Mouse (Mus musculus) stomach, postnatal 0 days (tissue): ENCODE results near the gene Usp42. TPM values are rescaled to one million over a fixed set of nuclear protein-coding genes. Genes with fewer than 3 reads are reported as not detected.

Experiments
- ATAC-seq: fragments of 200-750 bp; cut with Nextera tagmentation; 2 replicates; pipeline ENCODE4 v1.8.0; 2017; ENCODE audit not compliant: low FRiP score, low TSS enrichment
- DNase-seq: peaks from one replicate; pipeline ENCODE4 v3.0.0-alpha.2; 2016; ENCODE audit warnings: low spot score
- H3K27ac ChIP-seq: fragments of 300-500 bp; sonication (generic); replicated peaks from 2 replicates; pipeline ENCODE4 v1.5.1; 2014; ENCODE audit warnings: mild to moderate bottlenecking, control low read depth
- H3K27me3 ChIP-seq: fragments of 300-500 bp; sonication (generic); 2 replicates; pipeline ENCODE4 v1.6.1; 2014; ENCODE audit warnings: low read length; ENCODE audit not compliant: control insufficient read depth, insufficient read depth
- H3K36me3 ChIP-seq: fragments of 300-500 bp; sonication (generic); 2 replicates; pipeline ENCODE4 v1.6.1; 2014; ENCODE audit warnings: low read length, mixed read lengths; ENCODE audit not compliant: control insufficient read depth, insufficient read depth
- H3K4me1 ChIP-seq: fragments of 300-500 bp; sonication (generic); replicated peaks from 2 replicates; pipeline ENCODE4 v1.6.1; 2014; ENCODE audit warnings: antibody characterized with exemption; ENCODE audit not compliant: control insufficient read depth, insufficient read depth
- H3K4me2 ChIP-seq: fragments of 300-500 bp; sonication (generic); replicated peaks from 2 replicates; pipeline ENCODE4 v1.6.1; 2014; ENCODE audit warnings: low read depth, mild to moderate bottlenecking, control low read depth, moderate library complexity
- H3K4me3 ChIP-seq: fragments of 300-500 bp; sonication (generic); 2 replicates; pipeline ENCODE4 v1.5.1; 2014; ENCODE audit warnings: low read depth, low read length, control low read depth
- H3K9ac ChIP-seq: fragments of 300-500 bp; sonication (generic); 2 replicates; pipeline ENCODE4 v1.6.1; 2014; ENCODE audit warnings: mild to moderate bottlenecking, low read length, control low read depth, mixed read lengths
- H3K9me3 ChIP-seq: fragments of 300-500 bp; sonication (generic); 2 replicates; pipeline ENCODE4 v1.6.1; 2016; ENCODE audit warnings: low read length; ENCODE audit not compliant: control insufficient read depth
- CTCF ChIP-seq: IDR thresholded peaks from 2 replicates; pipeline ENCODE4 v1.5.1; 2016; ENCODE audit warnings: antibody characterized with exemption, low read depth, mild to moderate bottlenecking, moderate library complexity
- EP300 ChIP-seq: optimal IDR thresholded peaks from 2 replicates; pipeline ENCODE3; 2016; ENCODE audit warnings: antibody characterized with exemption
- WGBS: fragments of 180-500 bp; shearing (Covaris S2); extraction: QIAGEN DNeasy Blood & Tissue Kit; methylation state at CpG from one replicate; pipeline ENCODE4 v1.1.7; 2014; 5-methylcytosine and 5-hydroxymethylcytosine counted together
- polyA plus RNA-seq: library from polyadenylated mRNA; unstranded; fragments of >200 nt; fragmentation: Nextera tagmentation; extraction: Ambion mirVana; gene quantifications from 2 replicates; pipeline ENCODE4 v1.2.1, GENCODE M21; 2015

Usp42 gene
- polyA plus RNA-seq, 1 experiment from 2014 or later = 5.7 TPM

DNA sequence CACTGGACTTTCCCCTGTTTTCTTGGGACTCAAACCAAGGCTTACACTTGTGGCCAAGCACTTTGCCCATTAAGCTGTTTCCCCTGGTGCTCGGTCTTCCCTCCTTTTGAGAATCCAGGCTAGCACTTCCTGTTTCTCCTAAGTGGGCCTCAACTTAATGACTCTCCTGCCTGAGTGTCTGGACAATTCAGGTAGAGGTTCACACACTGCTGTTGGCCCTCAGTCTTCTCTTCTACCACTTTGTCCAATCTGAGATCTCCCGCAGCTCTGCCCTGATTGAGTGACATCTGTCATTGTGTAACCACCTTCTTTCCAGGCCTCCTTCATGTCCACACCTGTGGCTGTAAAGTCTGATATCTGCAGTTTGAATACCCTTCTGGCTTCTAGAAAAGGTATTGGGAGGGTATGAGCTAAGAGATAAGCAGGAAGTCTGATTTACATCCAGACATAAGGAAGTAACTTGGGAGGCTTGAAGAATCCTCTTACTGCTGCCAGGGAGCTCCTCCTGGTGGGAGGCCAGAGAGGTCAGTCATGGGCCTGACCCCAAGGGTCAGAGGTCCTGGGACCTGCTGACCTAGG, 17.6 kb upstream of the Usp42 start:
- WGBS = 66% methylated on average over 2 of the region's 2 CpGs
- TF ChIP-seq CTCF = no peak
- no peak overlapping the region for H3K27ac ChIP-seq
- no peak overlapping the region for H3K4me2 ChIP-seq
- H3K9me3 ChIP-seq = no peaks in the 10 kb centered on the region
- ATAC-seq (no peak), DNase-seq (no peak)
- no peaks in the 10 kb centered on the region for H3K27me3 ChIP-seq
- no peak overlapping the region for H3K9ac ChIP-seq
- H3K4me1 ChIP-seq = no peaks in the 10 kb centered on the region
- H3K4me3 ChIP-seq = no peak overlapping the region
- H3K36me3 ChIP-seq = no peaks in the 10 kb centered on the region

DNA sequence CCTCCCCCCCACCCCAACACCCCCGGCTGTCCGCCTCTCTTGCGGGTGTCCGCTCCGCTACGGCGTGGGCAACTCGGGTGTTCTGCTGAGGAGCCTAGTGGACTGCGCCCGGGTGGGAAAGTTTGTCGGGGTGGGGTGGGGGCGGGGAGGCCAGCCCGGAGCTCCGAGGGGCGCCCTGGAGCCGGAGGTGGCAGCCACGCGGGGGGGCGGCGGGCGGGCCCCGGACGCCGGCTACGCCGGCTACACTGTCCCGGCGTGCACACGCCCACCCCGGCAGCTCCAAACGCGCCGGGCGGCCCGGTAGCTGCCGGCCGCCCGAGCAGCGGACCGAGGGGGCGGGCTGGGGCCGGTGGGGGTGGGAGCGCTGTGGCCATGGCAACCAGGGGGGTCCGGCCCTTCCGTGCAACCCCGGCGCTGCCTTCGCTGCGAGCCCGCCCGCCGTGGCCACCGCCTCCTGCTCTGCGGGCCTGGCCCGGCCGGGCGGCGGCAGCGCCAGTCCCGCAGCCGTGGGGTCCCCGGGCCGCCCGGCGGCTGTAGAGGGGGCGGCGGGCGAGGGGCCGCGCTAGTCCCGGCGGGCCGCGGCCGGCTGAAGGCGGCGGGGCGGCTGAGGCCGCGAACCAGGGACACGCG, 482 bp downstream of the Usp42 start:
- ATAC-seq (peak; percentile 9), DNase-seq (peak; percentile 58)
- Histone ChIP-seq H3K27me3 (no peaks in the 10 kb centered on the region), H3K4me2 (peak overlapping the region; percentile 82), H3K36me3 (no peaks in the 10 kb centered on the region), H3K27ac (peak overlapping the region; percentile 95), H3K4me3 (peak overlapping the region; percentile 90), H3K9me3 (no peaks in the 10 kb centered on the region), H3K4me1 (no peaks in the 10 kb centered on the region), H3K9ac (peak overlapping the region; percentile 92)
- TF ChIP-seq CTCF = no peak
- no peak for TF ChIP-seq EP300
- 1% methylated on average over 18 of the region's 82 CpGs for WGBS

DNA sequence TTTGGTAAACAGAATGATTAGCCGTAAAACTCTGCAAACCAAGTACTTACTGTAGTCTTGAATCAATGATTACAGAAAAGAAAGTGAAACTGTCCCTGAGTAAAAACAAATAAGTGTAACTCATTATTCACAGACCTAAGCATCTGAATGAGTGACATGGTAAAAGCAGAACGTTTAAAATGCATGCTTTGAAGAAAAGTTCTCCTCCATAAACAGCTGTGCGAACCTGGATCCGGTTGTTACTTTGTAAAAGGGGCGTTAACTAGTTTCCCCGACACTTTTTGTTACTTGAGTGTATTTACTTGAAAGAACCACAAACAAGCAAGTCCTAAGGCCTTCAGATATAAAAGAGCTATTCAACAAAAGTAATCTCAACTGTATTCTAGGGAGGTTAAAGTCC, 1.2 kb downstream of the Usp42 start:
- no peak for ATAC-seq
- DNase-seq = no peak
- peak overlapping the region; percentile 92 for H3K9ac ChIP-seq
- WGBS = 6% methylated on average over 6 of the region's 6 CpGs
- no peaks in the 10 kb centered on the region for H3K27me3 ChIP-seq
- TF ChIP-seq CTCF (no peak), EP300 (no peak)
- no peak overlapping the region; the same call in 1 of the 2 replicates for H3K27ac ChIP-seq
- peak overlapping the region; percentile 82 for H3K4me2 ChIP-seq
- H3K9me3 ChIP-seq = no peaks in the 10 kb centered on the region
- no peaks in the 10 kb centered on the region for H3K36me3 ChIP-seq
- H3K4me1 ChIP-seq = no peaks in the 10 kb centered on the region
- H3K4me3 ChIP-seq = peak overlapping the region; percentile 90

DNA sequence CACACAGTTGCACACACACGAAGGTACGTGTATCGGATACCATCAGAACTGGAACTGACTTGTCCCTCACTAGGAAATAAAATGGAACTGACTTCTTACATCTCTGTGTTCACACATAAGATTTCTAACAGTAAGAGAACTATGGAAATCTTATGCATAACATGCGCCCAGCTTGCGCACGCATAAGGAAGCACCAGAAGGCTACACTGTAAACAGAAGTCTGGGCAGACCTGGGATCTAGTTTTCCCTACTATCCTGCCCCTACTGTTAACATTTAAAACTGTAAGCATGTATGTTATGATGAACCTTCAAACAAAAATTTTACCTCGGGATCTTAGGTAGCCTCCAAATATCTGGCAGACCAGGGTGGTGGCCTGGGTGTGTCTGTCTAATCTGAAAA, 10.1 kb downstream of the Usp42 start:
- H3K4me1 ChIP-seq = no peaks in the 10 kb centered on the region
- DNase-seq = no peak
- 88% methylated on average over 7 of the region's 7 CpGs for WGBS
- no peak overlapping the region for H3K4me2 ChIP-seq
- H3K9ac ChIP-seq = no peak overlapping the region
- H3K27me3 ChIP-seq = no peaks in the 10 kb centered on the region
- no peak overlapping the region for H3K27ac ChIP-seq
- peaks cover 34% of the 10 kb centered on the region for H3K36me3 ChIP-seq
- H3K4me3 ChIP-seq = no peak overlapping the region
- TF ChIP-seq EP300 (no peak), CTCF (no peak)
- no peak for ATAC-seq
- no peaks in the 10 kb centered on the region for H3K9me3 ChIP-seq

DNA sequence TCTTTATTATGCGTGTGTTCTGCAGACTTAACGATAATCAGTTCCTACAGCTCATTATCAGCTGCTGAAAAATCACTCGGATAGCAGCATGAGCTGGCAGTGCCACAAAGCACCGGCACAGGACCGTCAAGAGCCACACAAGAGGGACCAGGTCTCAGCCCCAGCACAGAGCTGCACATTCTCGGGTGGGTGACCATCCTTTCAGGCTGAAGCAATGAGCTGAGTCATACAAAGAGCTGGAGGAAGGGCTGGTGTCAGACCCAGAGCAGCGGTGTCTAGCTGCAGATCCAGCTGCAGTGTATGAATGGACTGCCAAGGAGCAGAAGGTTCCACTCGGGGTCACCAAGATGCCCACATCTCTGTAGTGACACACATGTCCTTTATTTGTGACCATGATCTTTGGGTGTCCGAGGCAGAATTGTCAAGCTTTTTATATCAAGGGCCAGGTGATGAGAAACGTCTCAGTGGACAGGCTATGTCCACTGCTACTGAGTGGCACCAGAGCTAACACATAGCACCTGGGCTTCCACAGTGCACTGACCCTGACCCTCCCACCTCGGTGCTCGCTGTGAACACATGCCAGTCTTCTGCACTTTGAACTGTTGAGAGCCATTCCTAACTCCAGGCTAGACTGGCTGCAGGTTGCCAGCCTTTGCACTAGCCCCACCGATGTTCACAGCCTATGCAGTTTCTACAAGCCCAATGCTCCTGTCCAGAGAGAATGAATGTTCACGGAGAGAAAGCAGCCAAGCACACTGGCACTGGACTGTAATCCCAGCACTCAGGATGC, 19.9 kb downstream of the Usp42 start:
- TF ChIP-seq EP300 (no peak), CTCF (no peak)
- no peak overlapping the region for H3K4me2 ChIP-seq
- ATAC-seq = no peak

DNA sequence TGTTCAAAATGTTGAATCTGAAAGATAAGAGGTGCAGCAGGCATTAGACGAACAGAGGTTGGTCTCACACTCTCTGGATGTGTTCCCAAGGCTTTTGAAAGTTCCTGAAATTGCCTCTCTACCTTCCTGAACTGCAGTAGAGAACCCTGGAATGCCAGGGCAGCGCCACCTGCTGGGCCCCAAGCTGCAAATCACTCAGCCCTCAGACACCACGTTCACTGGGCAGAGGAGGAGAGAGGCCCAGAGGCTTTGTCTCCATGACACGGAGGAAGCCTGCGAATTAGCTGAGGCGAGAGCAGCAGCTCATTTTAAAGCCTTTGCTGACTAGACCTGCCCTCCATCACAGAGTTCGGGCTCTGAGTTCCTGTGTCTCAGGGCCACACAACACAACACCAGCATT, 20.8 kb downstream of the Usp42 start:
- H3K9me3 ChIP-seq = no peaks in the 10 kb centered on the region
- WGBS = 13% methylated on average over 7 of the region's 7 CpGs
- TF ChIP-seq EP300 = no peak
- TF ChIP-seq CTCF = peak; percentile 95
- H3K9ac ChIP-seq = no peak overlapping the region
- H3K4me3 ChIP-seq = no peak overlapping the region
- DNase-seq (peak; percentile 74), ATAC-seq (peak; percentile 65)
- no peak overlapping the region for H3K27ac ChIP-seq
- H3K36me3 ChIP-seq = peaks cover 43% of the 10 kb centered on the region
- no peak overlapping the region for H3K4me2 ChIP-seq
- H3K4me1 ChIP-seq = no peaks in the 10 kb centered on the region
- no peaks in the 10 kb centered on the region for H3K27me3 ChIP-seq

More for the DNA sequence above, 19.9 kb downstream of the Usp42 start:
- no peaks in the 10 kb centered on the region for H3K9me3 ChIP-seq
- H3K36me3 ChIP-seq = peaks cover 49% of the 10 kb centered on the region
- H3K4me3 ChIP-seq = no peak overlapping the region
- no peaks in the 10 kb centered on the region for H3K4me1 ChIP-seq
- WGBS = 83% methylated on average over 14 of the region's 14 CpGs
- H3K9ac ChIP-seq = no peak overlapping the region
- no peaks in the 10 kb centered on the region for H3K27me3 ChIP-seq
- no peak overlapping the region for H3K27ac ChIP-seq
- no peak for DNase-seq
